Mouse (Mus musculus) MEL (cell line): ENCODE results near the gene Ahsa1. TPM values are rescaled to one million over a fixed set of nuclear protein-coding genes. Genes with fewer than 3 reads are reported as not detected.
A peak's percentile ranks its signal among the peaks of the same experiment; 100 is the strongest.
"Not testable (repeated sequence)": the region's sequence is repeated elsewhere in the genome, so short reads cannot be mapped to it uniquely, and the experiment has no call there.

ENCODE experiments used
- DNase-seq: peaks from one replicate; pipeline ENCODE4 v3.0.0; 2011; ENCODE audit warnings: low read depth, low spot score
- H3K27ac ChIP-seq: 2 replicates; pipeline ENCODE4 v1.5.1; 2012; ENCODE audit warnings: low read depth, mild to moderate bottlenecking, control low read depth, low read length, moderate library complexity; ENCODE audit not compliant: control insufficient read depth
- H3K27me3 ChIP-seq, 2 experiments: fragments of 150-350 bp in 1 of 2; sonication (generic) in 1 of 2; 2 replicates each; pipeline ENCODE4 v1.6.1; 2012; ENCODE audit warnings: low read length in 2 of 2, mild to moderate bottlenecking in 2 of 2, improper control_type of control experiment in 1 of 2, moderate library complexity in 1 of 2; ENCODE audit not compliant: insufficient read depth in 2 of 2, control insufficient read depth in 1 of 2
- H3K36me3 ChIP-seq, 2 experiments: 2 replicates each; pipeline ENCODE4 v1.6.1; 2012 to 2014; ENCODE audit warnings: low read length in 2 of 2, improper control_type of control experiment in 1 of 2, inconsistent platforms in 1 of 2, mild to moderate bottlenecking in 1 of 2; ENCODE audit not compliant: insufficient read depth in 2 of 2, control insufficient read depth in 1 of 2
- H3K4me1 ChIP-seq, 2 experiments: fragments of 150-350 bp in 1 of 2; sonication (generic) in 1 of 2; 2 replicates each; pipeline ENCODE4 v1.6.1; 2012; ENCODE audit warnings: low read length in 2 of 2, improper control_type of control experiment in 1 of 2, mild to moderate bottlenecking in 1 of 2; ENCODE audit not compliant: insufficient read depth in 2 of 2, control insufficient read depth in 1 of 2
- H3K4me3 ChIP-seq, 2 experiments: fragments of 150-350 bp in 1 of 2; sonication (generic) in 1 of 2; 2 replicates each; pipeline ENCODE4 v1.5.1; 2012; ENCODE audit warnings: low read depth in 2 of 2, low read length in 2 of 2, mild to moderate bottlenecking in 2 of 2, moderate library complexity in 2 of 2, control low read depth in 1 of 2, improper control_type of control experiment in 1 of 2; ENCODE audit not compliant: control insufficient read depth in 1 of 2, insufficient read depth in 1 of 2
- H3K79me2 ChIP-seq: 2 replicates; pipeline ENCODE4 v1.6.1; 2012; ENCODE audit warnings: mild to moderate bottlenecking, low read length, moderate library complexity; ENCODE audit not compliant: control insufficient read depth, poor library complexity, insufficient read depth
- H3K9ac ChIP-seq: 2 replicates; pipeline ENCODE4 v1.6.1; 2012; ENCODE audit warnings: low read depth, mild to moderate bottlenecking, control low read depth, low read length, moderate library complexity; ENCODE audit not compliant: control insufficient read depth, poor library complexity, severe bottlenecking
- H3K9me3 ChIP-seq: fragments of 150-350 bp; sonication (generic); replicated peaks from 2 replicates; pipeline ENCODE4 v1.6.1; 2012; ENCODE audit warnings: mild to moderate bottlenecking, low read length, improper control_type of control experiment, moderate library complexity; ENCODE audit not compliant: insufficient read depth
- BHLHE40 ChIP-seq: IDR thresholded peaks from 2 replicates; pipeline ENCODE4 v1.6.1; 2012; ENCODE audit warnings: low read depth, mild to moderate bottlenecking, inconsistent platforms, low read length, improper control_type of control experiment, borderline replicate concordance
- CHD2 ChIP-seq: IDR thresholded peaks from 2 replicates; pipeline ENCODE4 v1.6.1; 2011; ENCODE audit warnings: low read length, improper control_type of control experiment
- CTCF ChIP-seq, 3 experiments: IDR thresholded peaks in 2 of 3; conservative IDR thresholded peaks in 1 of 3; 2 replicates each; pipeline ENCODE4 v1.5.1; 2011 to 2012; ENCODE audit warnings: low read length in 3 of 3, low read depth in 2 of 3, mild to moderate bottlenecking in 2 of 3, improper control_type of control experiment in 1 of 3, inconsistent platforms in 1 of 3, mixed read lengths in 1 of 3, moderate library complexity in 1 of 3; ENCODE audit not compliant: control insufficient read depth in 1 of 3, insufficient read depth in 1 of 3, poor library complexity in 1 of 3, severe bottlenecking in 1 of 3
- E2F4 ChIP-seq: IDR thresholded peaks from 2 replicates; pipeline ENCODE4 v1.6.1; 2011; ENCODE audit warnings: low read depth, low read length, improper control_type of control experiment, borderline replicate concordance
- ETS1 ChIP-seq: IDR thresholded peaks from 2 replicates; pipeline ENCODE4 v1.6.1; 2012; ENCODE audit warnings: low read depth, mild to moderate bottlenecking, inconsistent platforms, low read length, improper control_type of control experiment, moderate library complexity
- GABPA ChIP-seq: IDR thresholded peaks from 2 replicates; pipeline ENCODE4 v1.6.1; 2012; ENCODE audit warnings: low read depth, mild to moderate bottlenecking, inconsistent platforms, low read length, improper control_type of control experiment, moderate library complexity
- GATA1 ChIP-seq: IDR thresholded peaks from 2 replicates; pipeline ENCODE4 v1.6.1; 2011; ENCODE audit warnings: low read depth, low read length, improper control_type of control experiment
- HCFC1 ChIP-seq: IDR thresholded peaks from 2 replicates; pipeline ENCODE4 v1.6.1; 2012; ENCODE audit warnings: low read depth, mild to moderate bottlenecking, inconsistent platforms, low read length, improper control_type of control experiment, moderate library complexity
- KAT2A ChIP-seq: conservative IDR thresholded peaks from 2 replicates; pipeline ENCODE4 v1.6.1; 2012; ENCODE audit warnings: low read depth, low read length, improper control_type of control experiment, inconsistent platforms
- MAFK ChIP-seq: IDR thresholded peaks from 2 replicates; pipeline ENCODE4 v1.6.1; 2011; ENCODE audit warnings: low read depth, mild to moderate bottlenecking, low read length, improper control_type of control experiment, borderline replicate concordance
- MAX ChIP-seq: IDR thresholded peaks from 2 replicates; pipeline ENCODE4 v1.6.1; 2011; ENCODE audit warnings: low read length, improper control_type of control experiment
- MAZ ChIP-seq: IDR thresholded peaks from 2 replicates; pipeline ENCODE4 v1.6.1; 2012; ENCODE audit warnings: low read depth, mild to moderate bottlenecking, inconsistent platforms, low read length, improper control_type of control experiment
- MXI1 ChIP-seq: IDR thresholded peaks from 2 replicates; pipeline ENCODE4 v1.6.1; 2011; ENCODE audit warnings: mild to moderate bottlenecking, low read depth, low read length, improper control_type of control experiment
- MYC ChIP-seq: IDR thresholded peaks from 2 replicates; pipeline ENCODE4 v1.6.1; 2011; ENCODE audit warnings: low read depth, mild to moderate bottlenecking, low read length, improper control_type of control experiment, moderate library complexity
- NELFE ChIP-seq: IDR thresholded peaks from 2 replicates; pipeline ENCODE4 v1.6.1; 2011; ENCODE audit warnings: low read depth, low read length, improper control_type of control experiment
- NRF1 ChIP-seq: IDR thresholded peaks from 2 replicates; pipeline ENCODE4 v1.6.1; 2014; ENCODE audit warnings: low read depth, mild to moderate bottlenecking, inconsistent platforms, low read length, improper control_type of control experiment, moderate library complexity; ENCODE audit not compliant: poor library complexity, insufficient read depth, severe bottlenecking
- POLR2AphosphoS5 ChIP-seq: IDR thresholded peaks from 2 replicates; pipeline ENCODE4 v1.6.1; 2012; ENCODE audit warnings: low read depth, borderline replicate concordance, mild to moderate bottlenecking, inconsistent platforms, low read length, moderate library complexity, mixed read lengths
- RCOR1 ChIP-seq: IDR thresholded peaks from 2 replicates; pipeline ENCODE4 v1.6.1; 2012; ENCODE audit warnings: low read depth, mild to moderate bottlenecking, inconsistent platforms, low read length, improper control_type of control experiment
- SIN3A ChIP-seq: IDR thresholded peaks from 2 replicates; pipeline ENCODE4 v1.6.1; 2012; ENCODE audit warnings: low read length, improper control_type of control experiment, inconsistent platforms
- SMC3 ChIP-seq: IDR thresholded peaks from 2 replicates; pipeline ENCODE4 v1.6.1; 2011; ENCODE audit warnings: low read depth, low read length, improper control_type of control experiment
- TCF12 ChIP-seq: IDR thresholded peaks from 2 replicates; pipeline ENCODE4 v1.6.1; 2014; ENCODE audit warnings: low read depth, mild to moderate bottlenecking, inconsistent platforms, low read length, improper control_type of control experiment, moderate library complexity
- USF1 ChIP-seq: IDR thresholded peaks from 2 replicates; pipeline ENCODE4 v1.6.1; 2014; ENCODE audit warnings: low read depth, mild to moderate bottlenecking, inconsistent platforms, low read length, improper control_type of control experiment, moderate library complexity
- USF2 ChIP-seq, 2 experiments: IDR thresholded peaks; 2 replicates each; pipeline ENCODE4 v1.6.1; 2011 to 2012; ENCODE audit warnings: improper control_type of control experiment in 2 of 2, low read length in 2 of 2, borderline replicate concordance in 1 of 2, inconsistent platforms in 1 of 2, low read depth in 1 of 2, mild to moderate bottlenecking in 1 of 2; ENCODE audit not compliant: insufficient read depth in 1 of 2
- ZKSCAN1 ChIP-seq: IDR thresholded peaks from 2 replicates; pipeline ENCODE4 v1.6.1; 2012; ENCODE audit warnings: low read depth, mild to moderate bottlenecking, inconsistent platforms, low read length, improper control_type of control experiment, moderate library complexity
- ZMIZ1 ChIP-seq: IDR thresholded peaks from 2 replicates; pipeline ENCODE4 v1.6.1; 2012; ENCODE audit warnings: low read depth, mild to moderate bottlenecking, inconsistent platforms, low read length, improper control_type of control experiment, moderate library complexity
- ZNF384 ChIP-seq: IDR thresholded peaks from 2 replicates; pipeline ENCODE4 v1.6.1; 2012; ENCODE audit warnings: low read depth, mild to moderate bottlenecking, inconsistent platforms, low read length, improper control_type of control experiment
- polyA plus RNA-seq, 2 experiments: library from polyadenylated mRNA; stranded (reverse) in 1 of 2; unstranded in 1 of 2; fragments of >175 nt in 1 of 2; fragments of >200 nt in 1 of 2; gene quantifications; 2 replicates each; pipeline versions ENCODE4 v1.2.1 to v1.2.4; 2012; ENCODE audit warnings: low replicate concordance in 2 of 2, low read depth in 1 of 2; ENCODE audit not compliant: insufficient read length in 2 of 2, insufficient read depth in 1 of 2, missing spikeins in 1 of 2
- total RNA-seq: library from RNA; depleted of rRNA; stranded (reverse); fragments of 300-350 nt; gene quantifications from 2 replicates; pipeline ENCODE4 v1.2.3, GENCODE M21; 2012

The Ahsa1 gene
- total and polyA plus RNA-seq, 3 experiments: 403 to 424 TPM; not detected in 1

DNA sequence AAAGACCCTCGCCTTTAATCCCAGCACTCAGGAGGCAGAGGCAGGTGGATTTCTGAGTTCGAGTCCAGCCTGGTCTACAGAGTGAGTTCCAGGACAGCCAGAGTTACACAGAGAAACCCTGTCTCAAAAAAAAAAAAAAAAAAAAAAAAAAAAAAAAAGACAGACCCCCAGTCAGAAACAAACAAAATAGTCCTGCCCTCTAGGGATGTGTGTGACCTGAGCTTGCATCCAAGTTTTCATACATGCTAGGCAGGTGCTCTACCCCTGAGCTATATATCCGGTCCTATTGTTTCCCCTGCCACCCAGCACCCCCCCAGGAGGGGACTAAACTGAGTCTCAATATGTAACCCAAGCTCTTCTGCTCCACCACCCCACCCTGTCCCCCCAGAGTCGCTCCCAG, 11.0 kb downstream of the Ahsa1 start:
- H3K4me3 ChIP-seq, DNase-seq: not testable (repeated sequence)
- H3K36me3 ChIP-seq: peaks cover 6 to 14% of the 10 kb centered on the region in 2 experiments

DNA sequence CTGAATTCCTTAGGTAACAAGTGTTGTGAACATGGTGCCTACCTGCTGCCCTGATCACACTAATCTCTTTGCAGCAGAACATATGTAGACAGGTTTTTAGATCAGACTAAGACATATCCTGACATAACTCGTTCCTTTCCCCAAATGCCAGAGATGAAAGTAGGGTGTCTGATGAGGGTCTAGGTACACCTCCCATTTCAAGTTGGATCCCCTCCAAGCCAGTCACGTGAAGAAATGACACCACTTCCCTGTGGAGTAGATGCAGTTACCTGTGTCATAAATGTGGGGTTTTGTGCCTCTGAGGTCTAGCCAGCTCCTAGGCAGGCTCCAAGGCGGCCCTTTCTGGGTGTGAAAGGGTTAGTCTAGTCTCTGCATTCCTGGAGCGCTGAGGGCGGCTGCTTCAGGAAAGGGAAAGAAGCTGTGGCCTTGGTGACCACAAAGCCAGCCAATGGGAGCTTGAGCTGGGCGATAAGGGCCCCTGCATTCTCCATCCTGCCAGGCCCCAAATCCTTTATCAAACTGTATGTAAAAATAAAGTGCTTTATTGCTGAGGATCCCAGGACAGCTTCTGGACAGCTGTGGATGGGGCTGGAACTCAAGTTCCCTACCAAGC, 11.9 kb downstream of the Ahsa1 start:
- peaks cover 2 to 14% of the 10 kb centered on the region in 2 experiments; a peak in 3 of 4 replicates for H3K4me1 ChIP-seq
- DNase-seq: peak; percentile 68
- H3K36me3 ChIP-seq: peaks cover 6 to 14% of the 10 kb centered on the region in 2 experiments
- no peak overlapping the region for H3K27ac ChIP-seq
- H3K9me3 ChIP-seq: no peaks in the 10 kb centered on the region
- H3K79me2 ChIP-seq: no peaks in the 10 kb centered on the region
- H3K4me3 ChIP-seq: peak overlapping the region in 1 of 2 experiments; percentile 5; a peak in 1 of 4 replicates
- H3K9ac ChIP-seq: peak overlapping the region; percentile 8; the same call in 1 of the 2 replicates
- TF ChIP-seq SIN3A: no peak
- no peak for TF ChIP-seq CTCF (IDR thresholded peaks at IDR 0.05 in 2 of 3, conservative IDR thresholded peaks at IDR 0.05 in 1 of 3; ENCODE audit: control insufficient read depth in 1 of 3, insufficient read depth in 1 of 3, low read depth in 2 of 3, low read length in 3 of 3, poor library complexity in 1 of 3, severe bottlenecking in 1 of 3)
- peak; percentile 69 for TF ChIP-seq GATA1
- no peak for TF ChIP-seq ZKSCAN1
- no peak for TF ChIP-seq TCF12
- TF ChIP-seq BHLHE40: peak; percentile 65; the same call in 1 of the 2 replicates
- TF ChIP-seq RCOR1: peak; percentile 34; the same call in 1 of the 2 replicates
- TF ChIP-seq GABPA: no peak
- TF ChIP-seq MAX: no peak
- no peak for TF ChIP-seq CHD2
- TF ChIP-seq MYC: no peak
- no peak for TF ChIP-seq KAT2A
- TF ChIP-seq ZMIZ1: no peak
- peak; percentile 79 for TF ChIP-seq USF1
- no peak for TF ChIP-seq MXI1
- TF ChIP-seq NELFE: no peak
- no peak for TF ChIP-seq SMC3
- TF ChIP-seq USF2 (IDR thresholded peaks at IDR 0.05; ENCODE audit: borderline replicate concordance in 1 of 2, insufficient read depth in 1 of 2, low read depth in 1 of 2, low read length in 2 of 2): no peak
- peak; percentile 53; the same call in 1 of the 2 replicates for TF ChIP-seq HCFC1
- no peak for TF ChIP-seq MAFK
- TF ChIP-seq NRF1: no peak
- no peak for TF ChIP-seq POLR2AphosphoS5
- TF ChIP-seq E2F4: no peak
- no peak for TF ChIP-seq ETS1
- TF ChIP-seq MAZ: no peak
- TF ChIP-seq, all 39 proteins: peak for 5
- no peaks in the 10 kb centered on the region for H3K27me3 ChIP-seq

More for the DNA sequence above, 11.0 kb downstream of the Ahsa1 start:
- not testable (repeated sequence) for H3K27ac ChIP-seq, H3K9ac ChIP-seq, H3K9me3 ChIP-seq, H3K79me2 ChIP-seq, H3K27me3 ChIP-seq
- peaks cover 2 to 14% of the 10 kb centered on the region in 2 experiments; a peak in 3 of 4 replicates for H3K4me1 ChIP-seq
- TF ChIP-seq ZNF384: peak; percentile 64
- TF ChIP-seq, all 39 proteins: peak for 1; not testable (repeated sequence) for 38
